Mouse (Mus musculus): ENCODE data around the gene Dph3. TPM values are rescaled to one million over a fixed set of nuclear protein-coding genes. Genes with fewer than 3 reads are reported as not detected.
"Not testable (repeated sequence)": the region's sequence is repeated elsewhere in the genome, so short reads cannot be mapped to it uniquely, and the experiment has no call there.

Dph3 gene
- polyA plus RNA-seq, 1 experiment from 2014 or later: 74.9 TPM

- H3K36me3 ChIP-seq: peaks cover 45% of the 10 kb centered on the region
- no peak overlapping the region for H3K9ac ChIP-seq
- no peaks in the 10 kb centered on the region for H3K4me1 ChIP-seq
- H3K4me3 ChIP-seq: no peak overlapping the region
- WGBS: 69% methylated on average over 3 of the region's 3 CpGs
- no peak for ATAC-seq (ENCODE audit: borderline replicate concordance, extremely low read depth, low FRiP score, low TSS enrichment)
- no peak overlapping the region for H3K27ac ChIP-seq
- no peak overlapping the region for H3K4me2 ChIP-seq
- no peaks in the 10 kb centered on the region for H3K9me3 ChIP-seq
- no peaks in the 10 kb centered on the region for H3K27me3 ChIP-seq
These were observed 13.4 kb upstream of the Dph3 start for GRCm38 (mm10) chr14:32098951-32099350.

DNA sequence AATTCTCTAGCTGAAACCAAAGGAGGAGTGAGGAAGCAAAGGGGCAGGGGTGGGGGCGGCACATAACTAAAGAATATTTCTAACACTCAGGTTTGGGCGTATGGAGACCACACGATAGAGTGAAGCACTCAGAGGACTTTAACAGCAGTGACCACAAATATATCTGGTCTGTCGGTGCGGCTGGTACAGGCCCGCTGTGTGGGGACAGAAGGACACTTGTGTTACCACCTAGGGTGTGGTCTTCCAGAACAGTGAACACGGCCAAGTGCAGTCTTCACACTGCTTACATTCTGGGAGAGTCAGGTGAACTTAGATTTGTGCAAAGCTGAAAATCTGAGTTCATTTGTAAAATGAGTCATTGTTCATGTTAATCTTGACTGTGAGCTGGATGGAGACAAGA lies 12.2 kb upstream of the Dph3 start:
- no peak for ATAC-seq (ENCODE audit: borderline replicate concordance, extremely low read depth, low FRiP score, low TSS enrichment)
- Histone ChIP-seq H3K4me3 (no peak overlapping the region), H3K27me3 (no peaks in the 10 kb centered on the region), H3K4me2 (no peak overlapping the region), H3K36me3 (peaks cover 52% of the 10 kb centered on the region), H3K9me3 (no peaks in the 10 kb centered on the region), H3K9ac (no peak overlapping the region), H3K4me1 (no peaks in the 10 kb centered on the region), H3K27ac (no peak overlapping the region)
- WGBS: 91% methylated on average over 7 of the region's 7 CpGs

DNA sequence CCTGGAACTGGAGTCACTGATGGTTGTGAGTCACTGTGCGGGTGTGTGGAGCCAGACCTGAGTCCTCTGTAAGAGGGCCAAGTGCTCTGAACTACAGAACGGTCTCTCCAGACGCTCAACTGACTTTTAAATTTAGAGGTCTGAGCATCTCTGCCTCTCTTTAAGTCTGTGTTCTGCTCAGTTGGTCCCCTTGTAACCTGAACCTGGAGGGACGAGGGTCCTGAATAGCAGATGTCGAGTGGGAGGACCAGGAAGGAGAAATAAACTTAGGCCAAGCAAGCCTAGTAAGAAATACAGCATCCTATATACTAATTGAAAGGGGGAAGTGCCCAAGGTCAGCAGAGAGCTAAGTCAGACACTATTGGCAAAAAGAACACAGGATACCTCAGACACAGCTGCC lies 11.2 kb upstream of the Dph3 start:
- H3K4me1 ChIP-seq: no peaks in the 10 kb centered on the region
- H3K27ac ChIP-seq: no peak overlapping the region
- no peak overlapping the region for H3K9ac ChIP-seq
- no peaks in the 10 kb centered on the region for H3K9me3 ChIP-seq
- no peaks in the 10 kb centered on the region for H3K27me3 ChIP-seq
- no peak overlapping the region for H3K4me2 ChIP-seq
- H3K4me3 ChIP-seq: no peak overlapping the region
- no peak for ATAC-seq (ENCODE audit: borderline replicate concordance, extremely low read depth, low FRiP score, low TSS enrichment)
- 89% methylated on average over 5 of the region's 5 CpGs for whole genome bisulfite sequencing
- H3K36me3 ChIP-seq: peaks cover 51% of the 10 kb centered on the region

DNA sequence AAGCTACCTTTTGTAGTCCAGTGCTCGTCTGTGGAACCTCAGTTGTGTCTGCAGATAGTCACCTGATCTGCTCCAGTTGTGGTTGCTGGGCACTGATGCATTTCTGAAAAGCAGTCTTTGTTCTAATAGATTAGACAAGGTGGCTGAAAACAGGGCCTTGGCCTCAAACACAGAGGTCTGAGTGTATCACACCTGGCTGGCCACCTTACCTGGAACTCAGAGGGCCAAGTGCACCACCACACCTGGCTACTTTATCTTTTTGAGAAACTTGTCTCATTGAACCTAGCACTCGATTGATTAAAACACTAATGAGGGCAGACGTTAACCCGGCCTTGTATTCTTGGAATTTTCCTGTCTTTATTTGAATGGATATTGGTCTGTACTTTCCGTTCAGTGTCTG lies 10.1 kb upstream of the Dph3 start:
- no peak overlapping the region for H3K27ac ChIP-seq
- H3K4me3 ChIP-seq: no peak overlapping the region
- no peaks in the 10 kb centered on the region for H3K4me1 ChIP-seq
- no peaks in the 10 kb centered on the region for H3K9me3 ChIP-seq
- peaks cover 51% of the 10 kb centered on the region for H3K36me3 ChIP-seq
- ATAC-seq (ENCODE audit: borderline replicate concordance, extremely low read depth, low FRiP score, low TSS enrichment): no peak
- WGBS: 85% methylated on average over 5 of the region's 5 CpGs
- no peak overlapping the region for H3K4me2 ChIP-seq
- no peak overlapping the region for H3K9ac ChIP-seq
- no peaks in the 10 kb centered on the region for H3K27me3 ChIP-seq

- Histone ChIP-seq H3K4me1 (no peaks in the 10 kb centered on the region), H3K9me3 (no peaks in the 10 kb centered on the region), H3K4me3 (no peak overlapping the region), H3K27ac (no peak overlapping the region), H3K36me3 (peaks cover 35% of the 10 kb centered on the region), H3K9ac (no peak overlapping the region), H3K27me3 (no peaks in the 10 kb centered on the region), H3K4me2 (no peak overlapping the region)
- 82% methylated on average over 11 of the region's 11 CpGs for WGBS
- no peak for ATAC-seq (ENCODE audit: borderline replicate concordance, extremely low read depth, low FRiP score, low TSS enrichment)
These were observed 8.1 kb upstream of the Dph3 start for GRCm38 (mm10) chr14:32093500-32094117.

GRCm38 (mm10) chr14:32093018-32093417 lies 7.5 kb upstream of the Dph3 start:
- 52% methylated on average over 1 of the region's 1 CpGs for WGBS
- Histone ChIP-seq H3K4me3 (no peak overlapping the region), H3K4me2 (no peak overlapping the region), H3K9me3 (no peaks in the 10 kb centered on the region), H3K36me3 (peaks cover 29% of the 10 kb centered on the region), H3K4me1 (no peaks in the 10 kb centered on the region), H3K9ac (no peak overlapping the region), H3K27me3 (no peaks in the 10 kb centered on the region), H3K27ac (no peak overlapping the region)
- ATAC-seq (ENCODE audit: borderline replicate concordance, extremely low read depth, low FRiP score, low TSS enrichment): no peak

GRCm38 (mm10) chr14:32091704-32092103 lies 6.2 kb upstream of the Dph3 start:
- H3K27ac ChIP-seq: no peak overlapping the region
- peaks cover 26% of the 10 kb centered on the region for H3K36me3 ChIP-seq
- 78% methylated on average over 4 of the region's 4 CpGs for WGBS
- peaks cover 4% of the 10 kb centered on the region; the same call in 1 of the 2 replicates for H3K4me1 ChIP-seq
- H3K9ac ChIP-seq: no peak overlapping the region
- no peaks in the 10 kb centered on the region for H3K27me3 ChIP-seq
- ATAC-seq (ENCODE audit: borderline replicate concordance, extremely low read depth, low FRiP score, low TSS enrichment): no peak
- H3K4me2 ChIP-seq: no peak overlapping the region
- no peak overlapping the region for H3K4me3 ChIP-seq
- no peaks in the 10 kb centered on the region for H3K9me3 ChIP-seq

DNA sequence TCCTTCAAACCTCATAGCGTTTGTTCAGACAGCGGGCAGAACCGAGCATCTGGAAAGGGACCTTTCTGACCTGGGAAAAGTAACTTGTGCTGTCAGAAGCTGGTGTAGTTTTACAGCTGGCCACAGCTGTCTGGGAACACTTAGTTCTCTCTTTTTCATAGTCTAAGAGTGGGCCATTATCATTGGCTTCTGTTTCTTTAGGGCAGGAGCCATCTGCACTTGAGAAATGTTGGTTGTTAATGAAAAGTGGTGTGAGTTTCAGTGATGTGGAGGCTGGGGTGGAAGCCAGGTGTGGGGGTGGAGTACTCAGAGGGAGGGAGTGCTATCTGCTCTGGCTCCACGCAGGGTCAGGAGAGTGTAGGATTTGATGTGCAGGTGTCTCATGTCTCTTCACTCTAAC lies 5.6 kb upstream of the Dph3 start:
- no peak overlapping the region for H3K9ac ChIP-seq
- WGBS: 50% methylated on average over 4 of the region's 4 CpGs
- H3K27ac ChIP-seq: no peak overlapping the region
- H3K4me3 ChIP-seq: no peak overlapping the region
- H3K4me1 ChIP-seq: peaks cover 4% of the 10 kb centered on the region; the same call in 1 of the 2 replicates
- H3K4me2 ChIP-seq: no peak overlapping the region
- ATAC-seq (ENCODE audit: borderline replicate concordance, extremely low read depth, low FRiP score, low TSS enrichment): no peak
- no peaks in the 10 kb centered on the region for H3K27me3 ChIP-seq
- H3K36me3 ChIP-seq: peaks cover 22% of the 10 kb centered on the region
- no peaks in the 10 kb centered on the region for H3K9me3 ChIP-seq

DNA sequence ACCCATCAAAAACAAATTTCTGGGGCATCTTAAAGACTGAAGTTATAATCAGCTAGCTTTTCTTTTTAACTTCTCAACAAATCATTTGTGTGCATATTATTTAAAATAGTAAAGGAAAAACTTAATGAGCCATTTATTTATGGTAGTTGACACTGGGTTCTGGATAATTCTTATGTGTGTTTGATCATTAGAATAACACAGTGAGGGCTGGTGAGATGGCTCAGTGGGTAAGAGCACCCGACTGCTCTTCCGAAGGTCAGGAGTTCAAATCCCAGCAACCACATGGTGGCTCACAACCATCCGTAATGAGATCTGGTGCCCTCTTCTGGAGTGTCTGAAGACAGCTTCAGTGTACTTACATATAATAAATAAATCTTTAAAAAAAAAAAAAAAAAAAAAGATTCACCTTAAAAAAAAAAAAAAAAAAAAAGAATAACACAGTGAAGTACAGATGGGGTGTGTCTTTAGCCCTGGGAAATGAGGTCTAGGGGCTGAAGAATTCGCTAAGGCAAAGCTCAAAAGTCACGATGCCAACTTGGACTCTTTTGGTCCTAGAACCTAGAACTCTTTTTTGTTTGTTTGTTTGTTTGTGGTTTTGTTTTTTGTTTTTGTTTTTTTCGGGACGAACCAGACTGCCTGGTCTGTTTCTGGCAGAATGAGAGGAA lies 2.2 kb upstream of the Dph3 start:
- H3K27ac ChIP-seq; H3K36me3 ChIP-seq; ATAC-seq (ENCODE audit: borderline replicate concordance, extremely low read depth, low FRiP score, low TSS enrichment); H3K9me3 ChIP-seq; H3K27me3 ChIP-seq; H3K4me1 ChIP-seq; H3K4me3 ChIP-seq; H3K4me2 ChIP-seq; H3K9ac ChIP-seq: not testable (repeated sequence)
- WGBS: 88% methylated on average over 7 of the region's 7 CpGs

- Histone ChIP-seq H3K9me3 (no peaks in the 10 kb centered on the region), H3K4me2 (peak overlapping the region; percentile 71), H3K36me3 (peaks cover 16% of the 10 kb centered on the region), H3K27me3 (no peaks in the 10 kb centered on the region), H3K4me3 (peak overlapping the region; percentile 68), H3K4me1 (peaks cover 8% of the 10 kb centered on the region), H3K27ac (peak overlapping the region; percentile 87), H3K9ac (peak overlapping the region; percentile 72)
- ATAC-seq (ENCODE audit: borderline replicate concordance, extremely low read depth, low FRiP score, low TSS enrichment): no peak
- WGBS: 8% methylated on average over 8 of the region's 8 CpGs
These were observed 697 bp upstream of the Dph3 start for GRCm38 (mm10) chr14:32086226-32086625.

DNA sequence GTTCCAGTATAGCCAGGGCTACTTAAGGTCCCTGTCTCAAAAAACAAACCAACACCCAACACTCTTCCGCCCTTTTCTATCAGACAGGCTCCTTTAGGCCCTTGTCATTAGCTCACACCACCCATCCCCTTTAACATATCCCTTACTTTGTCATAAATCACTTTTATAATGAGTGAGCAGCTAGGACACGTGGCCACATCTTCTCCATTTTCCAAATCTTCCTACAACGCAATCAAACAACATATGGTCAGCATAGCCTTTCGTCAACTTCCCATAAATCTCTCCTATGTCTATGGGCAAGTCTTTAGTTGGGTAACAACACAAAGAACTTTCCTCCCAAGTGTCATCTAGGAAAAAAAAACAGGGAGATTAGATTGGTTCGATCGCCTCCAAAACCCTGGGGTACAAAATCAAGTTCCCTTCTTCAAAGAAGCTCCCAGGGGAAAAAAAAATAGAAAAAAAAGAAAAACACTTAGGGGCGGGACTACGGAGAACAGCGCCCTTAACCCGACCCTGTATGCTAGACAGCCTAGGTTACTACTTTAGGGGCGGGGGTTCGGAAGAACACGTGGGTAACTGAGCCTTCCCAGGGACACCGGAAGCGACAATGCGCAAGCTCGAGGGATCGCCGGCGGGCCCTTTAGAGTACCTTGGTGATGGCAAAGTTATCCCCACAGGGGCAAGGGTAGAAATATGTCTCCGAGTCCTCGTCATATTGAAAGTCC lies 606 bp downstream of the Dph3 start, which contains the start of gene Oxnad1:
Gene Oxnad1, plus strand, starts transcription at position 614 of the 725 bp plus-strand sequence.
- WGBS: 2% methylated on average over 22 of the region's 22 CpGs
- Histone ChIP-seq H3K9ac (peak within 1 kb of the TSS; percentile 72), H3K9me3 (no peaks in the 10 kb centered on the region), H3K4me2 (peak within 1 kb of the TSS; percentile 71), H3K4me3 (peak within 1 kb of the TSS; percentile 68), H3K4me1 (peaks cover 8% of the 10 kb centered on the region), H3K36me3 (peaks cover 24% of the 10 kb centered on the region), H3K27ac (peak within 1 kb of the TSS; percentile 87), H3K27me3 (no peaks in the 10 kb centered on the region)
- peak; percentile 95 for ATAC-seq (ENCODE audit: borderline replicate concordance, extremely low read depth, low FRiP score, low TSS enrichment)

GRCm38 (mm10) chr14:32083466-32083865 lies 2.1 kb downstream of the Dph3 start:
- Histone ChIP-seq H3K4me2 (no peak overlapping the region), H3K9ac (no peak overlapping the region), H3K27ac (no peak overlapping the region), H3K9me3 (no peaks in the 10 kb centered on the region), H3K36me3 (peaks cover 24% of the 10 kb centered on the region), H3K4me1 (peaks cover 8% of the 10 kb centered on the region), H3K4me3 (no peak overlapping the region), H3K27me3 (no peaks in the 10 kb centered on the region)
- 89% methylated on average over 2 of the region's 2 CpGs for WGBS
- no peak for ATAC-seq (ENCODE audit: borderline replicate concordance, extremely low read depth, low FRiP score, low TSS enrichment)
